Mouse (Mus musculus): ENCODE results near the gene Fbxo46. TPM values are rescaled to one million over a fixed set of nuclear protein-coding genes. Genes with fewer than 3 reads are reported as not detected.

Gene Fbxo46
- total RNA-seq, 2 experiments from 2014 or later, result 13.2 to 14.2 TPM

DNA sequence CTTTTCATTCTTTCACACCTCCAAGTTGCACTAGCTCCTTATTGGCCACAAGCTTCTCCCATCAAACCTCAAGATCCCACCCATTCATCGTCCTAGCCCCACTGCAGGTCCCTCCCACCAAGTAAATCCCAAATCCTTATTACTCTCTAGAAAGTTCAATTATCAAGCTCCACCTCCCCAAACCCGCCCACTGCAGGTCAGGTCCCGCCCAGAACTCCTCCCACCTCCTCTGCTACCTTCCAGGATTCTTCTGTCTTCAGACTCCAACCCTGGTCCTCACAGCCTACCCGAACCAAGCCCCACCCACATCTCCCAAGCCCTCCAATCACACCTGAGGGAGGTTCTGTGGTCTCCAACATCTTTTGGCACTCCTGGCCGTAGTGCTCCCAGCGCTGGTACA, 44.5 kb downstream of the Fbxo46 start:
- DNase-seq (ENCODE audit: extremely low spot score in 1 of 2, low spot score in 1 of 2), result no peak

DNA sequence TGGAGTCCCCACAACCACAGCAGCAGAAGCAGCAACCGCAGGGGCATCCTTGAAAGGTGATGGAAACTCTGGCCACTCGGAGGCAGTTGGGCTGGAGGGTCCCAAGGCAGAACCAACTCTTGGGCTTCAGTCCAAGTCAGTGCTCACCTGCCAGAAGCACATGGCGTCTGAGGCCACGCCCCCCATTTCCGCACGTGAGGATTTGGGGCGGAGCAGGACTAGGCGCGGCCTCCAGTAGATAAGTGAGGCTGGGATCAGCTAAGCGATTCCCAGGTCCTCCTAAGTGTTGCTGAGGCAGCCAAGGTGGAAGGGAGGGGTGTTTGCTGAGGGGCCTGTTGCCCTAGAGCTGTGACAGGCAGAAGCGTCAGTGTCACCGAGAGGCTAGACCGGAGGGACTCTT, 45.3 kb downstream of the Fbxo46 start:
- no peak for DNase-seq (ENCODE audit: extremely low spot score in 1 of 2, low spot score in 1 of 2)

DNA sequence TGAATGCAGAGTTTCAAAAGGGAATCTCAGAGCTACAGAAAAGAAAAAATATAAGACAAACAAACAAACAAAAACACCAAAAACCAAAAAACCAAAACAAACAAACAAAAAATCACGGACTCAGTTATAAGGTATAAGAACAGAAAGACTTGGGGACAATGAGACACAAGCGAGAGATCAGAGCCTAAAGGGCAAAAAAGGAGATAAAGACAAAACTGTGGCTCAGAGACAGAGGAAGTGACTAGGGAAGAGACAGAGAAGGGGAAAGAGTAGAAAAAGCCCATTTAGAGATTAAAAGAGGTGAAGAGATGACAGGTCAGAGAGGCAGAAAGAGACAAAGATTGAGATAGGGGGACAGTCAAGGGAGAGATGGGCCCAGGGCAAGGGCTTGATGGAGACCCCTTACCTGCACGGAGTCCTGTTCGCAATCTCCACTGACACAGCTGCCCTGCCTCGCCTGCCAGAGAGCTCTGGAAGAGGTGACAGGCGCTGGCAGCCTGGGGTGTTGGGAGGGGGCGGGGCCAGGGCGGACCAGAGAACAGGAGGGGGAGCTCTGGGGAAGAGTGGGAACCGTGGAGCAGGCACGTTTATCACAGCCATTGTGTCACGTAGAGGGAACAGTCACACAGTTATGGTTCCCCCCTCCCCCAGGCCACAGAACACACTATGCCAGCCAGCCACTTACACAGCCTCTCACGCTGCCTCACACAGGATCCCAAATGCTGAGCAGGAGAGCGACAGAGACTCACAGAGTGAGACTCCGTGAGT, 46.2 kb downstream of the Fbxo46 start, which contains the start of gene Gipr:
TSS of gene Gipr (minus strand) at position 472 of the 768 bp plus-strand sequence.
- no peak for DNase-seq (ENCODE audit: extremely low spot score in 1 of 2, low spot score in 1 of 2)

DNA sequence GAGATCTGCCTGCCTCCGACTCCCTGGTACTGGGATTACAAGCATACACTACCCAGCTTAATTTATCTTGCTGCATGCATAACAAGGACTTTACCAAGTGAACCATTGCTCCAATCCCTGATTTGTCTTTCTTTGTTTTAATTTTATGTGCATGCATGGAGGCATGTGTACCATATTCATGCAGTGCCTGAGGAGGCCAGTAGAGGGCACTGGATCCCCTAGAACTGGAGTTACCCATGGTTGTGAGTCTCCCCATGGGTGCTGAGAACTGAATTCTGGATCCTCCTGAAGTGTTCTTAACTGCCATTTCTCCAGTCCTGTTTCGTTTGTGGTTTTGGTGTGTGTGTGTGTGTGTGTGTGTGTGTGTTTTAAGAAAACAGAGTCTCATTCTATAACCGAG, 47.3 kb downstream of the Fbxo46 start:
- no peak for DNase-seq (ENCODE audit: extremely low spot score in 1 of 2, low spot score in 1 of 2)

DNA sequence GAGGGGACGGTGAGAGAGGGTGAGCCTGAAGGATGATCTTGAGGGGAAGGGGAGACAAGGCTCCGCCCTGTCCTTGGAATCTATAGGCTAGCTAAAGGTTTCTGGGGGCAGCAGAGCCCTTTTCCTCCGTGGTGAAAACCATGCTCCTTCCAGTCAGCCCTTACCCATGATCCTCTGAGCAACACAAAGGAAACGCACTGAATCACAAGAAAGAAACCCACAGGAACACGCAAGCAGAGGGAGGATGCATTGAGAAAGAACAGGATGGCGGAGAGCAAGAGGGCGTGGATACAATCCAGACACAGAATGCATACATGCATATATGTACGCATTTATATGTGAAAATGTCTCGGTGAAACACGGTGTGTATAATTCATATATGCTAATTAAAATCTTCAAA, 49.8 kb downstream of the Fbxo46 start:
- no peak for DNase-seq (ENCODE audit: extremely low spot score in 1 of 2, low spot score in 1 of 2)

DNA sequence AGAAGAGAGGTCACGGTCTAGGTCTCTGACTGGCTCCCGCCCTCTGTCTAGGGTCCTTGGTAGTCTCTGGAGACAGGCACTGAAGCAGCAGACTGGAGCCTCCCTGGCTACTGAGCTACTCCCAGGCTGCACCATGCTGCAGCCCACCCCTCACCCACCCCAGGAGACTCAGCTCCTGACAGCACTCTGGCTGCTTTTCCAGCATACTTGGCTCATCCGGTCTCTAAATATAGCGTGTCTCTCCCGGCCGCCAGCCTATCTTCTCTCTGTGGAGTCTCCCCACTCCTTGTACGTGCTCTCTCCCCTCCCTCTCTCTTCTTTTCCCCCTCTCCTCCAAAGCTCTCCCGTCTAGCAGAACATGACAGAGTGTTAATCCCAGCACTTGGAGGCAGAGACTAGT, 50.5 kb downstream of the Fbxo46 start:
- DNase-seq (ENCODE audit: extremely low spot score in 1 of 2, low spot score in 1 of 2), result no peak

DNA sequence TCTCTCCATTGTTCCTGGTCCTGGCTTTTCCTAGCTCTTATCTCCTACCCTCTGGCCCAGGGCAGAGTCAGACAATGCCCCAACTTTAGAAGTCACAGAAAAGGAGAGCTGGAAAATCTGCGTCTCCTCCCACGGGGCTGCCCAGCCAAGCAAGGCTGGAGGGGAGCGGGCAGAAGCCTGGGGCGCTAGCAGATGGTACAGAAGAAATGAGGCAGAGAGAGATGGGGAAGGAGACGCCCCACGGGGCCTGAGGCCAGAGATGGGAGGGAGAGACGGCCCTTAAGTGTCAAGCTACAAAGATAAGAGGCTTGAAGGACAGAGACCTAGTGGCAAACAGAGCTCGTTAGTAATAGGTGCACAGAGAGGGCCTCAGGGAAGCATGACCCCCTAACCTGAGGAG, 52.2 kb downstream of the Fbxo46 start:
- no peak for DNase-seq (ENCODE audit: extremely low spot score in 1 of 2, low spot score in 1 of 2)

DNA sequence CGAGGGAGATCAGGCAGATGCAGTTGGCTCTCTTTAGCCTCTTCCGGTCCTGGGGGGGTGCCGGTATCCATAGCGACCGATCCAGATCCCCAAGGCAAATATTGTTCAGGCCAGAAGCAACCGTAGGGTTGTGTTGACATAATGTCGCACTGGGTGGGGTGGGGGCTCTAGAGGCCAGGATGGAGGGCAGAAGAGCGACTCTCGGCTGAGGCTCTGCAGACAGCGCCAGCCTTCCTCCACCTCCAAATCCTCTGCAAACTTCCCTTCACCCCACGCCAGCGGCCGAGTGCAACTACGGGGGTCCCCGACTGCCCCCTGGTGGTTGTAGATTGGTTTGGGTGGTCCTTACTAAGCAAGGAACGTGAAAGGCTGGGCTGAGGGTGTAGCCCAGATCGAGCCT, 53.2 kb downstream of the Fbxo46 start:
- DNase-seq (ENCODE audit: extremely low spot score in 1 of 2, low spot score in 1 of 2), result peak; percentile 85 to 95

DNA sequence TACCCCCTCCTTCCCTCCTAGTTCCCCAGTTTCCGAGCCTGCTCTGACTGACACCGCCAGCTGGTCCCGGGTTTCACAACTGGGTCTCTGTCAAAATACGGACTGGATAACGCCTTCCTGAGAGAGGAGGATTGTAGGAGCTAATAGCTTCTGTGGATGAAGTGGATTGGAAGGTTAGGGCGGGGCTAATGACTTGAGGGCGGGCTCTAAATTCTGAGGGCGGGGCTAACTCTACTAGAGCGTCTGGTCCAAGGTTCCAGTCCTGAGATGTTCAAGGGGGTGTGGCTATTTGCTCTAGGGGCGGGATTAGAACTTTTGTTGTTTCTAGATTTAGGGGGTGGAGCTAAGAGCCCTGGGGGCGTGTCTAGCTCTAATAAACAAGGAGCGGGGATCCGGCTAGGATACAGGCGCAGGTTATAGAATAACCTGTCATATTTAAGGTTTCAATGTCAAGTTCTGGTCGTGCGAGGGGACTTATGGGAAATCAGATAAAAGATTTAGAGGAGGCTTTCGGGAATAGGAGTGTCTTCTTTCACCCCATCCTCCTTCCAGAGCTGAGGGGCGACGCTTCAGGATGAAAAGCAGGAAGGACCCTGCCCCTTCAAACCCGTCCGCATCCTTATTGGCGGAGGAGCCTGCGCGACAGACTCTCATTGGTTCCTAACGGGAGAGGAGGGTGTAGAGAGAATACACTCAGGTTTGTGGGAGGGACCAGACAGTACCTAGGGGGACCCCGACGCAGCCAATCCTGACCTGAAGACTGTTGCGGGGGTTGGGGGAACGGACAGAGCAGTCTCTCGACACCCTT, 56.3 kb downstream of the Fbxo46 start, which contains the start of gene Eml2:
TSS of gene Eml2 (plus strand) at position 714 of the 808 bp plus-strand sequence.
- DNase-seq (ENCODE audit: extremely low spot score in 1 of 2, low spot score in 1 of 2), result peak; percentile 63 to 83

DNA sequence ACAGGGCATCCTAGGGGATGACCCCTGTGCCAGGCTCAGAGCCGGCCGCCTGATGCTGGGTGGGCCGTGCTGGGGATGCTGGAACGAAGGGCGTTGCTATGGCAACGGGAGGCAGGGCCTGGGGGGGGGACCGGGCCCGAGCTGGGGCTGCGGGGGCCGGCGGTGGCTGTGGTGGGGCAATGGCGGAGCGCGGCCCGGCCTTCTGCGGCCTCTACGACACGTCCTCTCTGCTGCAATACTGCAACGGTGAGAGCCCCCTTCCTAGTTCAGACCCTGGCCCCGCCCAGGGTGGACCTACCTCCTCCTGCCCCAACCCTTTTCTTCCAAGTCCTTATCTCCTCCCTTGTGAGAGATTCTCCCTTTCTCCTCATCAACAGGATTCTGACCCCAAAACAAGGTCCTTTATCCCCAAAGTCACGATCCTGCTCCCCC, 56.9 kb downstream of the Fbxo46 start:
- no peak for DNase-seq (ENCODE audit: extremely low spot score in 1 of 2, low spot score in 1 of 2)

DNA sequence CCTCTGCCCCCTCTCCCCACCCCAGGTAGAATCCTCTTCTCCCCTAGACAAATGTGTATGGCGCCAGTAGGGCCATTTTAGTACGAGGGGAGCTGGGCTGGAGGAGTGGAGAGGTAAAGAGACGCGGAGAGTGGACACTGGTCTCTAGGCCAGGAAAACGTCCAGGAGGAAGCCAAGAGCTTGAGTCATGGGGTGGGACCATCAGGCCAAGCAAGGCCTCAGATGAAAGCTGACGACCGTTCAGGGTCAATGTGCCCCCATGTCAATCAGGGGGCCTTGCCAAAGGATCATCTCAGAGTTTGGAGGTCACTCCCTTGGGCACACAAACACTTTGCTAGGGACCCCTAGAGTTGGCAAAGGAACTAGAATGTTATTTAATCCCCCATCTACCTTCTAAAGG, 57.6 kb downstream of the Fbxo46 start:
- DNase-seq (ENCODE audit: extremely low spot score in 1 of 2, low spot score in 1 of 2), result no peak

DNA sequence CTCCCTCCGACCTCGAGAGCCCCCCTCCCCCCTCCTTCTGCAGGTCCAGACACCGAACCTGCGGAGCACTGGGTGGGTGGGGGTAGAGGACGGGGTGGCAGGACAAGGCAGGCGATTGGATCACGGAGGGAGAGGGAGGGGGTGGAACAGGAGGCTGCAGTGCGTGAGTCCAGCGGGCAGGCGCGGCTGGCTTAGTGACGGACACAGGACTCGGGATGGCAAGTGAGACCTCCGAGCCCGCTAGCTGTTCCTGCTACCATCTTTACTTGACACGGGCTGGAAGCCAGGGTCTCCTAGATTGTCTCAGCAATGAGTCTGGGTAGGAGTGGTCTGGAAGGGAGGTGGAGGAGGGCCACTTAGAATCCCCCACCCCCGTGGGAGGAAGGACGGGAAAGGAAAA, 58.4 kb downstream of the Fbxo46 start:
- DNase-seq (ENCODE audit: extremely low spot score in 1 of 2, low spot score in 1 of 2), result no peak

DNA sequence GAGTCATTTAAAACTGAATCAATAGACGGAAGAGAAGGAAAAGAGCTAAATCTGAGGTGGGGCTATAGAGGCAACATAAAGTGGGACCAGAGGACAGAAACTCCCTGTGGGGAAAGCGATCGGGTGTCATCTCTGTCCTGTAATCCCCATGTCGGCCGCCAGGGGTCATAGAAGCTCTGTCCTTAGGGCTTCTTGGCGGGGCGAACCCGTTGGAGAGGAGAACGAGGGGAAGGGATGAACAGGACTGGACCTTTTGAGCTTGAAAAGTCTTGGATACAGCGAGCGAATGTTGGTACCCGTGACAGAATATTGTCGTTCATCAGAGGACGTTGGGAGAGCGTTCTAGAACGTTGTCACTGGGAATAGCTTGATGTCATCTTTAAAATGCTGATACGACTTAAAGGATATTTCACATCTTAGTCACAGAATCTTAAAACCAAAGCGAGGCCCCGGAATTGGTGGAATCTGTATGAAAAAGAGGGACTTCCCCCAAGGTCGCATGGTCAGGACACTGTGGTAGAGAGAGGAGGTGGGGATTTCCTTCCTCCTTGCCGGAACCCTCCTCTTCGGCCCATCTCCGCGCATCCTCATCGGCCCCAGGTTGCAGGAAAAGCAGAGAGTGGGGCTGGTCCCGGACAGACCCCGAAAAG, 58.9 kb downstream of the Fbxo46 start:
- DNase-seq (ENCODE audit: extremely low spot score in 1 of 2, low spot score in 1 of 2), result peak; percentile 75 to 92

DNA sequence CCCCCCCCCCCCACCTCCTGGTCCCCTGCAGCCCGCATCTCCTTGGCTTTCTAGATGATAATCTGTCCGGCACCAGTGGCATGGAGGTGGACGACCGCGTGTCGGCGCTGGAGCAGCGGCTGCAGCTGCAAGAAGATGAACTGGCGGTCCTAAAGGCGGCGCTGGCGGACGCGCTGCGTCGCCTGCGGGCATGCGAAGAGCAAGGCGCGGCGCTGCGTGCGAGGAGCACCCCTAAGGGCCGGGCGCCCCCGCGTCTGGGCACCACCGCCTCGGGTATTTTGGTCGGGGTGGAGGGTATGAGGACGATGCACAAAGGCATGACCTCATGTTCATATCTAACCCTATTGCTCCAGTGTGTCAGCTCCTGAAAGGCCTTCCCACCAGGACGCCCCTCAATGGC, 59.5 kb downstream of the Fbxo46 start:
- peak in 1 of 2 experiments; percentile 46 for DNase-seq (ENCODE audit: extremely low spot score in 1 of 2, low spot score in 1 of 2)

DNA sequence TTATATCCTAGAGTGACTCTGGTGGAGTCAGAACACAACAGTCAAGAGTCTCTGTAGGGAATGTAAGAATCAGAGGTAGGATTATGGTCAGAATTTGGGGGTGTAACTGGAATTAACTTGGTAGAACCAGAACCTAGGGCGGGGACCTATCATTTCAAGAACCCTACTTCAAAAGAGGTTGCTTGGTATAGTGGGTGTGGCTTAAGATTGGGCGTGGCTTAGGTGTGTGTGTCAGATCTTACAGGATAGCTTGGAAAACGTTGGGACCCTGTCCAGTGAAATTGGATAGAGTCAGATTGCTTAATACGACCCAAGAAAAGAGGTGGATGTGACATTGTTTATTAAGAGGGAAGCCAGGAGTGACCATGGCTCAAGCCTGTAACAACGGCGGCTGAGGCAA, 60.3 kb downstream of the Fbxo46 start:
- no peak for DNase-seq (ENCODE audit: extremely low spot score in 1 of 2, low spot score in 1 of 2)

DNA sequence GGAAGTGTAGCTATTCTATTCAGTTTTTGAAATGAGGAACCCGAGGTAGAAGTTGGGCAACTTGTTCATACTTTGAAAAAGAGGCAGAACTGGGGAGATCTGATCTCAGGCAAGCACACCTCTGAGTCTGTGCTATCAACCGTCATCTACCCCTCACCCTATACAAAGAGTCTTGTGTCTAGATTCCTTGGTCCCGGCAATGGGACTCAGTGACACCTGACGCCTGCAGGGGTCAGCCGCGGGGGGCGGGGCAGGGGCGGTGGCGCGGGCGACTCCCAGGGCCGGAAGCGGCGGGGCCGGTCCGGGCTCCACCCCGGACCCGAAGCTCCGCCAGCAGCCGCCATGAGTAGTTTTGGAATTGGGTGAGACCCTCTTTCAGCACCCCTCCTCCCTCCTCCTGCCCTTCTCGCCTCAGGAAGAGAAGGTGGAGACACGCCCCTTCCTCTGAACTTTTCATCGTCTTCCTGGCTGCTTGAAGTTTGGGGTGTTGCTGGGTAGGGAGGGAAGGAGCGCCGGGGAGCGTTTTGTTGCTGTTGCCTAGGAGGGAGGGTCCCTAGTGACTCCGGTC, 61.3 kb downstream of the Fbxo46 start:
- no peak for DNase-seq (ENCODE audit: extremely low spot score in 1 of 2, low spot score in 1 of 2)

DNA sequence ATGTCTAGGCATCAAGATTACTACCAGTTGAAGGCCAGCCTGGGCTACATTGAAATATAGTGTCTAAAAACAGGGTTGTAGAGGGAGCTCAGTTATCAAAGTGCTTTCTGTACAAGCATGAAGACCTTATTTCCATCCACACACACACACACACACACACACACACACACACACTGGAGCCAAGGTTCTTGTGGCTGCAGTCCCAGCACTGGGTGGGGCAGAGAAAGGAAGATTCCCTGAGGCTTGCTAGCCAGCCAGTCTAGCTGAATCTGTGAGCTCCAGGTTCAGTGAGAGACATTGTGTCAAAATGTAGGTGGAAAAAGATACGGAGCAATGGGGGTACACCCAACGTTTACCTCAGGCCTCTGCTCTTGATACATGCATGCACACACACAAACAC, 64.6 kb downstream of the Fbxo46 start:
- DNase-seq (ENCODE audit: extremely low spot score in 1 of 2, low spot score in 1 of 2), result no peak

DNA sequence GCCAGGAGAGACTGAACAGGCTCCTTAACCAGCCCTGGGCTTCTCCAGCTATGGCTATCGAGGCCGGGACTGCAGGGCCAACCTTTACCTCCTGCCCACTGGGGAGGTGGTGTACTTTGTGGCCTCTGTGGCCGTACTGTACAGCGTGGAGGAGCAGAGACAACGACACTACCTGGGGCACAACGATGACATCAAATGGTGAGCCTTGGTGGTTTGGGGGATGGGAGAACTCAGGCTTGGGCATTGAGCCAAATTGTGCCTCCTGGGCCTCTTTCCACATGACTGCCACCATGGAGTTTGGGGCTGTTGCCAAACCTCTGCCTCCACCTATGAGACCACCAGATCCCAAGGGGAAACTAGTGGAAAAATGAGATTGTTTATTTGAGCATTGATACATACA, 65.1 kb downstream of the Fbxo46 start:
- no peak for DNase-seq (ENCODE audit: extremely low spot score in 1 of 2, low spot score in 1 of 2)
